Mouse (Mus musculus): ENCODE data around the gene Rgs4. TPM values are rescaled to one million over a fixed set of nuclear protein-coding genes. Genes with fewer than 3 reads are reported as not detected.

Gene Rgs4
- total RNA-seq, 2 experiments from 2014 or later: 445 to 519 TPM

- no peak for DNase-seq (ENCODE audit: low spot score in 2 of 2)
- intact Hi-C loops (cut with DNase I): no loop called here
Observed at GRCm38 (mm10) chr1:169695356-169695755, 52.1 kb downstream of the Rgs4 start.

GRCm38 (mm10) chr1:169693537-169693936 lies 53.9 kb downstream of the Rgs4 start:
- intact Hi-C loops (cut with DNase I): no loop called here
- DNase-seq (ENCODE audit: low spot score in 2 of 2): no peak

GRCm38 (mm10) chr1:169693040-169693439 lies 54.4 kb downstream of the Rgs4 start:
- DNase-seq (ENCODE audit: low spot score in 2 of 2): no peak
- intact Hi-C loops (cut with DNase I): no loop called here

Other genes with a start within 250 kb of the Rgs4 start
- 1 to 10 TPM; 1.8 to 3.1 TPM for gene Nuf2, start 216.2 kb downstream of the Rgs4 start, total RNA-seq (2021)
- gene Rgs5, start 92.1 kb downstream of the Rgs4 start, total RNA-seq (2021): 100 to 1,000 TPM; 100 to 110 TPM
- 10 to 100 TPM; 10.6 to 15.9 TPM for gene Ccdc190, start 181.0 kb upstream of the Rgs4 start, total RNA-seq (2021)
- gene Hsd17b7, start 221.6 kb upstream of the Rgs4 start, total RNA-seq (2021): 10 to 100 TPM; 16.6 to 19.8 TPM